Mouse (Mus musculus) MEL (cell line): Measurements from ENCODE around the gene Ccar1. TPM values are rescaled to one million over a fixed set of nuclear protein-coding genes. Genes with fewer than 3 reads are reported as not detected.

Experiments used
- DNase-seq: peaks from one replicate; pipeline ENCODE4 v3.0.0; 2011; ENCODE audit warnings: low read depth, low spot score
- H3K27ac ChIP-seq: 2 replicates; pipeline ENCODE4 v1.5.1; 2012; ENCODE audit warnings: low read depth, mild to moderate bottlenecking, control low read depth, low read length, moderate library complexity; ENCODE audit not compliant: control insufficient read depth
- H3K27me3 ChIP-seq, 2 experiments: fragments of 150-350 bp in 1 of 2; sonication (generic) in 1 of 2; 2 replicates each; pipeline ENCODE4 v1.6.1; 2012; ENCODE audit warnings: low read length in 2 of 2, mild to moderate bottlenecking in 2 of 2, improper control_type of control experiment in 1 of 2, moderate library complexity in 1 of 2; ENCODE audit not compliant: insufficient read depth in 2 of 2, control insufficient read depth in 1 of 2
- H3K36me3 ChIP-seq, 2 experiments: 2 replicates each; pipeline ENCODE4 v1.6.1; 2012 to 2014; ENCODE audit warnings: low read length in 2 of 2, improper control_type of control experiment in 1 of 2, inconsistent platforms in 1 of 2, mild to moderate bottlenecking in 1 of 2; ENCODE audit not compliant: insufficient read depth in 2 of 2, control insufficient read depth in 1 of 2
- H3K4me1 ChIP-seq, 2 experiments: fragments of 150-350 bp in 1 of 2; sonication (generic) in 1 of 2; 2 replicates each; pipeline ENCODE4 v1.6.1; 2012; ENCODE audit warnings: low read length in 2 of 2, improper control_type of control experiment in 1 of 2, mild to moderate bottlenecking in 1 of 2; ENCODE audit not compliant: insufficient read depth in 2 of 2, control insufficient read depth in 1 of 2
- H3K4me3 ChIP-seq, 2 experiments: fragments of 150-350 bp in 1 of 2; sonication (generic) in 1 of 2; 2 replicates each; pipeline ENCODE4 v1.5.1; 2012; ENCODE audit warnings: low read depth in 2 of 2, low read length in 2 of 2, mild to moderate bottlenecking in 2 of 2, moderate library complexity in 2 of 2, control low read depth in 1 of 2, improper control_type of control experiment in 1 of 2; ENCODE audit not compliant: control insufficient read depth in 1 of 2, insufficient read depth in 1 of 2
- H3K79me2 ChIP-seq: 2 replicates; pipeline ENCODE4 v1.6.1; 2012; ENCODE audit warnings: mild to moderate bottlenecking, low read length, moderate library complexity; ENCODE audit not compliant: control insufficient read depth, poor library complexity, insufficient read depth
- H3K9ac ChIP-seq: 2 replicates; pipeline ENCODE4 v1.6.1; 2012; ENCODE audit warnings: low read depth, mild to moderate bottlenecking, control low read depth, low read length, moderate library complexity; ENCODE audit not compliant: control insufficient read depth, poor library complexity, severe bottlenecking
- H3K9me3 ChIP-seq: fragments of 150-350 bp; sonication (generic); replicated peaks from 2 replicates; pipeline ENCODE4 v1.6.1; 2012; ENCODE audit warnings: mild to moderate bottlenecking, low read length, improper control_type of control experiment, moderate library complexity; ENCODE audit not compliant: insufficient read depth
- CHD1 ChIP-seq: IDR thresholded peaks from 2 replicates; pipeline ENCODE4 v1.6.1; 2012; ENCODE audit warnings: low read depth, mild to moderate bottlenecking, inconsistent platforms, low read length, improper control_type of control experiment
- E2F4 ChIP-seq: IDR thresholded peaks from 2 replicates; pipeline ENCODE4 v1.6.1; 2011; ENCODE audit warnings: low read depth, low read length, improper control_type of control experiment, borderline replicate concordance
- EP300 ChIP-seq, 2 experiments: IDR thresholded peaks; 2 replicates each; pipeline ENCODE4 v1.6.1; 2011; ENCODE audit warnings: improper control_type of control experiment in 2 of 2, low read length in 2 of 2, low read depth in 1 of 2, mild to moderate bottlenecking in 1 of 2
- ETS1 ChIP-seq: IDR thresholded peaks from 2 replicates; pipeline ENCODE4 v1.6.1; 2012; ENCODE audit warnings: low read depth, mild to moderate bottlenecking, inconsistent platforms, low read length, improper control_type of control experiment, moderate library complexity
- GABPA ChIP-seq: IDR thresholded peaks from 2 replicates; pipeline ENCODE4 v1.6.1; 2012; ENCODE audit warnings: low read depth, mild to moderate bottlenecking, inconsistent platforms, low read length, improper control_type of control experiment, moderate library complexity
- GATA1 ChIP-seq: IDR thresholded peaks from 2 replicates; pipeline ENCODE4 v1.6.1; 2011; ENCODE audit warnings: low read depth, low read length, improper control_type of control experiment
- HCFC1 ChIP-seq: IDR thresholded peaks from 2 replicates; pipeline ENCODE4 v1.6.1; 2012; ENCODE audit warnings: low read depth, mild to moderate bottlenecking, inconsistent platforms, low read length, improper control_type of control experiment, moderate library complexity
- JUND ChIP-seq: IDR thresholded peaks from 2 replicates; pipeline ENCODE4 v1.6.1; 2011; ENCODE audit warnings: low read depth, mild to moderate bottlenecking, improper control_type of control experiment, low read length
- KAT2A ChIP-seq: conservative IDR thresholded peaks from 2 replicates; pipeline ENCODE4 v1.6.1; 2012; ENCODE audit warnings: low read depth, low read length, improper control_type of control experiment, inconsistent platforms
- MAX ChIP-seq: IDR thresholded peaks from 2 replicates; pipeline ENCODE4 v1.6.1; 2011; ENCODE audit warnings: low read length, improper control_type of control experiment
- MYB ChIP-seq: IDR thresholded peaks from 2 replicates; pipeline ENCODE4 v1.6.1; 2011; ENCODE audit warnings: mild to moderate bottlenecking, low read depth, low read length, improper control_type of control experiment
- MYC ChIP-seq: IDR thresholded peaks from 2 replicates; pipeline ENCODE4 v1.6.1; 2011; ENCODE audit warnings: low read depth, mild to moderate bottlenecking, low read length, improper control_type of control experiment, moderate library complexity
- NELFE ChIP-seq: IDR thresholded peaks from 2 replicates; pipeline ENCODE4 v1.6.1; 2011; ENCODE audit warnings: low read depth, low read length, improper control_type of control experiment
- NRF1 ChIP-seq: IDR thresholded peaks from 2 replicates; pipeline ENCODE4 v1.6.1; 2014; ENCODE audit warnings: low read depth, mild to moderate bottlenecking, inconsistent platforms, low read length, improper control_type of control experiment, moderate library complexity; ENCODE audit not compliant: poor library complexity, insufficient read depth, severe bottlenecking
- POLR2AphosphoS2 ChIP-seq: IDR thresholded peaks from 2 replicates; pipeline ENCODE4 v1.6.1; 2011; ENCODE audit warnings: low read length, improper control_type of control experiment
- POLR2AphosphoS5 ChIP-seq: IDR thresholded peaks from 2 replicates; pipeline ENCODE4 v1.6.1; 2012; ENCODE audit warnings: low read depth, borderline replicate concordance, mild to moderate bottlenecking, inconsistent platforms, low read length, moderate library complexity, mixed read lengths
- RCOR1 ChIP-seq: IDR thresholded peaks from 2 replicates; pipeline ENCODE4 v1.6.1; 2012; ENCODE audit warnings: low read depth, mild to moderate bottlenecking, inconsistent platforms, low read length, improper control_type of control experiment
- SIN3A ChIP-seq: IDR thresholded peaks from 2 replicates; pipeline ENCODE4 v1.6.1; 2012; ENCODE audit warnings: low read length, improper control_type of control experiment, inconsistent platforms
- TAL1 ChIP-seq: IDR thresholded peaks from 2 replicates; pipeline ENCODE4 v1.6.1; 2012; ENCODE audit warnings: mild to moderate bottlenecking, inconsistent platforms, low read length, moderate library complexity, mixed read lengths
- TBP ChIP-seq: IDR thresholded peaks from 2 replicates; pipeline ENCODE4 v1.8.0; 2011; ENCODE audit warnings: low read depth, low read length, improper control_type of control experiment
- TCF12 ChIP-seq: IDR thresholded peaks from 2 replicates; pipeline ENCODE4 v1.6.1; 2014; ENCODE audit warnings: low read depth, mild to moderate bottlenecking, inconsistent platforms, low read length, improper control_type of control experiment, moderate library complexity
- UBTF ChIP-seq: IDR thresholded peaks from 2 replicates; pipeline ENCODE4 v1.6.1; 2012; ENCODE audit warnings: low read depth, mild to moderate bottlenecking, inconsistent platforms, low read length, improper control_type of control experiment, moderate library complexity, borderline replicate concordance; ENCODE audit not compliant: insufficient read depth
- ZC3H11A ChIP-seq: IDR thresholded peaks from 2 replicates; pipeline ENCODE4 v1.6.1; 2012; ENCODE audit warnings: low read depth, mild to moderate bottlenecking, inconsistent platforms, low read length, improper control_type of control experiment
- ZKSCAN1 ChIP-seq: IDR thresholded peaks from 2 replicates; pipeline ENCODE4 v1.6.1; 2012; ENCODE audit warnings: low read depth, mild to moderate bottlenecking, inconsistent platforms, low read length, improper control_type of control experiment, moderate library complexity
- ZMIZ1 ChIP-seq: IDR thresholded peaks from 2 replicates; pipeline ENCODE4 v1.6.1; 2012; ENCODE audit warnings: low read depth, mild to moderate bottlenecking, inconsistent platforms, low read length, improper control_type of control experiment, moderate library complexity
- ZNF384 ChIP-seq: IDR thresholded peaks from 2 replicates; pipeline ENCODE4 v1.6.1; 2012; ENCODE audit warnings: low read depth, mild to moderate bottlenecking, inconsistent platforms, low read length, improper control_type of control experiment
- polyA plus RNA-seq, 2 experiments: library from polyadenylated mRNA; stranded (reverse) in 1 of 2; unstranded in 1 of 2; fragments of >175 nt in 1 of 2; fragments of >200 nt in 1 of 2; gene quantifications; 2 replicates each; pipeline versions ENCODE4 v1.2.1 to v1.2.4; 2012; ENCODE audit warnings: low replicate concordance in 2 of 2, low read depth in 1 of 2; ENCODE audit not compliant: insufficient read length in 2 of 2, insufficient read depth in 1 of 2, missing spikeins in 1 of 2
- total RNA-seq: library from RNA; depleted of rRNA; stranded (reverse); fragments of 300-350 nt; gene quantifications from 2 replicates; pipeline ENCODE4 v1.2.3, GENCODE M21; 2012

The Ccar1 gene
- total and polyA plus RNA-seq, 3 experiments, result 41.5 to 66.8 (median 65.4) TPM

DNA sequence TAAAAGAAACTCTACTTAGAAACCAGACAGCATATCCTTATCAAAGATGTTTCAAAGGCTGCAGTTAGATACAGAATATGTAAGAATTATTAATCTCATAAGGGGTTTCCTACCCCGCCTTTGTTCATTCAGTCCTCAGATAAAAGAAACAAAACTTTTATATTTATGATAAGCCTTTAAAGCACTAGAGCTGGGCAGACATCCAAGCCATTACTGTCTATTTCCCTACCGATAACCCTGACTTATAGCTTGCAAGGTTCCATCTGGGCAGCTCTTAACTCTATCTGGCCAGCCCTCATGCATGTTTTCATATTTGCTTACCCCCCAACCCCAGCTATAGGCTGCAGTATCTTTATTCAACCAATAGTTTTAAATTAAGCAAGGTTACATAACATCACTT is 39.5 kb upstream of the Ccar1 start:
- H3K4me3 ChIP-seq, result no peak overlapping the region
- peaks cover 0 to 13% of the 10 kb centered on the region in 2 experiments; a peak in 2 of 4 replicates for H3K36me3 ChIP-seq
- TF ChIP-seq TBP (no peak), EP300 (IDR thresholded peaks at IDR 0.05; ENCODE audit: low read depth in 1 of 2, low read length in 2 of 2) (peak; percentile 77 to 84; a peak in 3 of 4 replicates), CHD1 (no peak), TCF12 (peak; percentile 76), RCOR1 (peak; percentile 69), ETS1 (peak; percentile 78), NELFE (no peak), SIN3A (peak; percentile 56; the same call in 1 of the 2 replicates), GATA1 (peak; percentile 87)
- H3K9me3 ChIP-seq, result no peaks in the 10 kb centered on the region
- H3K9ac ChIP-seq, result no peak overlapping the region
- no peaks in the 10 kb centered on the region for H3K79me2 ChIP-seq
- peaks cover 5 to 13% of the 10 kb centered on the region in 2 experiments for H3K4me1 ChIP-seq
- DNase-seq, result peak; percentile 90
- H3K27me3 ChIP-seq, result no peaks in the 10 kb centered on the region
- no peak overlapping the region for H3K27ac ChIP-seq

DNA sequence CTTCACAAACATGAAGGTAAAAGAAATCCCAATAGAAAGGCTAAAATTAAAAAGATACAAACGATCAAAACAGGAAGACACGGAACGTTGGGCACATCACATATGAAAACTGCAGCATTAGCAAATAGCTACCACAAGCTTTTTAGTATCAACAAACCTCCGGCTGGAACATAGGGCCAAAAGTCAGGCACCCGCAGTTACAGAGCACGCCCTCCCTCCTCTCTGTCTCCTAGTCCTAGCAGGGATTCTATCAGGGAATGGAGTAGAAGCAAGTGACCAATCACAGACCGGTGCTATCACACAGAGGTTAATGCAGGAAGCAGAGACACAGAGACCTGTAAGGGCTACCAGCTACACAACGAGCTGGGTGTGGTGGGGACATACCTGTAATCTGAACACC is 32.4 kb upstream of the Ccar1 start:
- H3K9me3 ChIP-seq, result no peaks in the 10 kb centered on the region
- no peak for DNase-seq
- H3K27ac ChIP-seq, result no peak overlapping the region
- H3K79me2 ChIP-seq, result no peaks in the 10 kb centered on the region
- H3K4me3 ChIP-seq, result no peak overlapping the region
- no peaks in the 10 kb centered on the region for H3K36me3 ChIP-seq
- H3K27me3 ChIP-seq, result peaks cover 7 to 12% of the 10 kb centered on the region in 2 experiments
- no peaks in the 10 kb centered on the region for H3K4me1 ChIP-seq
- H3K9ac ChIP-seq, result no peak overlapping the region
- TF ChIP-seq HCFC1 (no peak), POLR2AphosphoS5 (no peak), ZKSCAN1 (no peak), GABPA (no peak), ZNF384 (no peak), ZMIZ1 (no peak), ZC3H11A (no peak), RCOR1 (no peak)

GRCm38 (mm10) chr10:62823431-62823830 is 31.3 kb upstream of the Ccar1 start:
- H3K27ac ChIP-seq, result no peak overlapping the region
- DNase-seq, result no peak
- no peak overlapping the region for H3K9ac ChIP-seq
- no peak overlapping the region for H3K4me3 ChIP-seq
- H3K4me1 ChIP-seq, result no peaks in the 10 kb centered on the region
- H3K9me3 ChIP-seq, result no peaks in the 10 kb centered on the region
- H3K36me3 ChIP-seq, result no peaks in the 10 kb centered on the region
- H3K79me2 ChIP-seq, result no peaks in the 10 kb centered on the region
- H3K27me3 ChIP-seq, result peaks cover 10 to 12% of the 10 kb centered on the region in 2 experiments
- TF ChIP-seq JUND (no peak), KAT2A (no peak), ZMIZ1 (no peak), MAX (no peak), POLR2AphosphoS2 (no peak), NRF1 (no peak), E2F4 (no peak), TAL1 (no peak), MYB (no peak), MYC (no peak), UBTF (no peak), TBP (no peak), RCOR1 (no peak), TCF12 (no peak), ZNF384 (no peak)
